Mouse (Mus musculus) kidney, postnatal 4 days (tissue): ENCODE results near the gene Man2a2.

Experiments used
- DNase-seq, 2 experiments: peaks; one replicate each; pipeline ENCODE4 v3.0.0; 2021; ENCODE audit warnings: mixed read lengths in 2 of 2

Man2a2 gene

DNA sequence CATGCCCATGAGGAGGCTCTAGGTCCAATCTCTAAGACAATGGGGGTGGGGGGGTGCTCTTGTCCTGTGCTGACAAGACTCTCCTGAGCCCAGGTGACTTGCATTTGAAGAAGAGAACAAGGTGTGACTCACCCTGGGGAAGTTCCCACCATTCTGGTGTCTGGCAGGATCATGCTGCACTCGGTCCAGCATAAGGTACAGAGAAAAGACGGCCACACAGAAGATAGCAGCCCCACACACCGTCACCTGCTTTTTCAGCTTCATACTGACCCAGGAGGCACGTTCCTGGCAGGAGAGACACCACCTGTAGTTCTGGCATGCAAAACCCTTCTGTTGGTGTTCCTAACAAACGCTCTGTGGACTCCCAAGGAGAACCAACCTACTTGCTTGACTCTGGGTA is 1.7 kb downstream of the Man2a2 start:
- DNase-seq = no peak

DNA sequence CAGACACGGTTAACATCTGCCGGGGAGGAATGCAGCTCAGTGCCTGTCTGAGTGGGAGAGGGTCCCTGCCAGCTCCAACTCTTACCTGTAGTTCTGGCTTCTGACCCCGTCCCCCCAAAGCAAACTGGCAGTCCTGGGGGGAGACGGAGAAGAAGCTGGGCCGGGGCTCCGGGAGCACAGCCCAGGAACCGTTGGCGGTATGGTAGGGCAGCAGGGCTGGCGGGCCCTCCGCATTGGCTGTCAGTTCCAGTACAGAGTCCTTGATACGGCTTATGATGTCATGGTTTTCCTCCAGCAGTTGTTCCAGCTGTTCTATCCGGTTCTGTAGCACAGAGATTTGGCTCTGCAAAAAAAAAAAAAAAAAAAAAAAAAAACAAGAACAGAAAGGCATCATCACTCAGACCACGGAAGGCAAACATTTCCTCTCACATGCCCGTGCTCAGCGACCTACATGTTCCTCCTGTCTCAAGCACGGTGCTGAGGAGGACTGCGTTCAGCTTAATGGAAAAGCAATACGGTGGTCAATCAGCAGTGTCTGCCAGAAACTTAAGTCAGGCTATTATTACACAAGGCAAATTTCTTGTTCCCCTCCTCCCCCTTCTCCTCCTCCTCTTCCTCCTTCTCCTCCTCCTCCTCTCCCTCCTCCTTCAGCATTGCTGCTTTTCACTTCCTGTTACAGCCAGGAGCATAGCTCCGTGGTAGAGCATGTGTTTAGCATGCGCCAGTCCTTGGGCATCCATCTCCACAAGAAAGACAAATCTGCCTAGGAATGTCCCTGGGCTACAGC is 2.3 kb downstream of the Man2a2 start:
- DNase-seq = no peak

DNA sequence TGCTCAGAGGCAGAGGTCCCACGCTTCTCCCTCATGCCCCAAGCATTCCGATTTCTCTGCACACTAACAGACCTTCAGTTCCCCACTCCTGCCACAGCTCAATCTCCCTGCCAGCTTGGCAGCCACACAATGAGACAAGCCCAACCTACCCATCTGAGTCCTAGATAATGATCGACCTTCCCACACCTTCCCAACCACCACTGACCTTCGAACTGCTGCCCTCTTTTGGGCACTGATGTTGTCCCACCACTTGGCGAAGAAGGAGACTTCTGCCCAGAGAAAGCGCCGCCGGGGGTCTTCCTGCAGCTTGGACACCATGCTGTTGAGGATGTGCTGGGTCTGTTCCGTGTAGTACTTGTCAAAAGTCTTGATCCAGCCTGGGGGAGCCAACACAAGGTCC is 3.2 kb downstream of the Man2a2 start:
- DNase-seq = no peak

DNA sequence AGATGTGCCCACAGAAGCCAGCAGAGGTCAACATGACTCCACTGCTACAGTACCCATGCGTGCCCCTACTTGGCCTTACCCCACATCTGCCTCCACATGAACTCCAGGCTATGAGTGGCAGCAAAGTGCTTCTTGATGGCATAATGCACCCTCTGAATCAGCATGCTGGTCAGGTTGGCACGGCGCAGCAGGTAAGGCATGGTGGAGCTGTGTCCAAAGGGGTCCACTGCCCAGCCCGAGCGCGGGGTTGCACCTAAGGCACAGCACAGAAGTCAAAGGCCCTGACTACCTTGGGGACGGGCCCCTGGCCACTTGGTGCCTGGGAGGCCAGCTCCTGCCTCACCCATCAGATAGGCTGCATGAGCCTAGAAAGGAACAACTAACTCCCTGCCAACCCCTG is 3.9 kb downstream of the Man2a2 start:
- DNase-seq = no peak

DNA sequence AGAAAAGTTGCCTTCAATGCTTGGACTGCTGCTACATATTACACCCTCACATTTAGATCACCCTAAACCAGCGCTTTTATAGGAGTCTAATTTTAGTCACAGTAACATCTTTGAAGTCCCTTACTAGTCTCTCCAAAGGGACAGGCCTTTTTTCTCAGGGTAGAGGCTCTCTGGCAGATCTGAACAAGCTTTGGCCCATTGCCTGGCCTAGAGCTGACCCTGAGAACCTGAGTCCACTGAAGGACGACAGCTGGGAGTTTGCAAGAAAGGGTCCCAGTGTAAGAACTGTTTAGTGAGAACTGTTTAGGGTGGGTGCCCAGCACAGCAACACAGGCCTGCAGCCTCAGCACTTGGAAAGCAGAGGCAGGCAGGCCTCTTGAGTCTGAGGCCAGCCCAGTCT is 5.4 kb downstream of the Man2a2 start:
- DNase-seq = peak; percentile 78 to 83

DNA sequence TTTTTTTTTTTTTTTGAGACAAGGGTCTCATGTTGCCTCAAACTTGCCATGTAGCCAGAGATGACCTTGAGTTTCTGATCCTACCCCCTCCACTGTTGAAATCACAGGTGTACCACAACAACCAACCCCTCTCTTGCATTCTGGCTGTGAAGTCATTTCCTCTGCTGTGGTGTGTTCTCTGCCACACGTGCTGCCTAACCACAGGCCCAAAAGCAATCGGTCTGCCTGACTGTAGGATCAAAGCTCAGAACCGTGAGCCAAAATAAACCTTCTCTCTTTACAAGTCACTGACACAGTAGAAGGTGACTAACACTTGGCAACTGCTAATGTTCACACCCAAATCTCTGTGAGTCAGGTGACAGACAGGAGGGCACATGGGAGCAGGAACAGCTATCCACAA is 10.7 kb downstream of the Man2a2 start:
- DNase-seq = no peak

DNA sequence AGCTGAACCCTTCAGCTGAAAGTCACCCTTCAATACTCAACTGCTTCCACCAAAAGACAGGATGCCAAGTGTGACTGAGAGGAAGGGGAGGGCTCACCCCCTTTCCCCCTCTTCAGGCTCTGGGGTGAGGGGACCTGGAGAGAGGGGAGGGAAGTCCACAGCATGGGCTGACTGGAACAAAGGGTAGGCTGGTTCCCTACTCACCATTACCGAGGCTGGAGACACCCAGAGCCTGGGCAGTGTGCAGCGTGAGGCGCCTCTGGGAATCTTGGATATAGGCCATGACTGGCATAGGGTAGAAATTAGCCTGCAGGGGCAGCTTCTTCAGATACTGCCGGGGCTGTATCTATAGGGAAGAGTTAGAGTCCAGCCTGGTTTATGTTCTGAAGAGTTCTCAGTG is 13.1 kb downstream of the Man2a2 start:
- no peak for DNase-seq

DNA sequence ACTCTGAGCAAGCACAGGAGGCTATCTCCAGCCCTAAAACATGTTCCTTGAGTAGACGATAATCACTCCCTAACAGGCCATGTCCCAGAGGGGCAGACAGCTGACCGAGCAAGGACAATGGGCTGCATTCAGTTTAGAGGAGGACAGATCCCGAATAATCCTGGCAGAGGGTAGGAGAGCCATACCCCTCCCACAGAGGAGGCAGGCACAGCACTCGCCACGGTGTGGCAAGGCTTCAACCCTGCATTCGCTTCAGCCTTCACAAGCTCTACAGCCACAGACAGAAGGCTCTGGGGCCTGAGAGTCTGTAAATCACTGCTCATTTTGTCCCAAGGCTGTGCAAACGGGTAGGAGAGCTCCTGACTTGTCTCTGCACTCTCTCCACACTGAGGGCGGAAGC is 14.0 kb downstream of the Man2a2 start:
- DNase-seq = no peak

DNA sequence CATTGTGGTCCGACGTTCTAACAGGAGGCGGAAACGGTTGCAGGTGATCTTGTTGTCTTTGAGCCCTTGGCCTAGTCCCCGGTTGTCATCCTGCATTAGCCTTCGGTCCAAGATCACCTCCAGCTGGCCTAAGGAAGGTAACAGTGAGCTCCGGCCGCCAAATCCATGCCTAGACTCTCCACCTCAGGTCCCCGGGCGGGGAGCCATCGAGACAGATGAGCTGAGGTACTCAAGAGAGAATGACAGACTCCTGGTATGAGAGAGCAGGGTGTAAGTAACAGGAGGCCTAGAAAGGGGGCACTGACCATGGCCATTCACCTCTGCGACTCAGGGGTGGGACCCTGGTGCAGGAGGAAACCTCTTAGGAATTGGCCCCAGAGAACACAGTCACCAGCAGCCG is 14.8 kb downstream of the Man2a2 start:
- DNase-seq = no peak

DNA sequence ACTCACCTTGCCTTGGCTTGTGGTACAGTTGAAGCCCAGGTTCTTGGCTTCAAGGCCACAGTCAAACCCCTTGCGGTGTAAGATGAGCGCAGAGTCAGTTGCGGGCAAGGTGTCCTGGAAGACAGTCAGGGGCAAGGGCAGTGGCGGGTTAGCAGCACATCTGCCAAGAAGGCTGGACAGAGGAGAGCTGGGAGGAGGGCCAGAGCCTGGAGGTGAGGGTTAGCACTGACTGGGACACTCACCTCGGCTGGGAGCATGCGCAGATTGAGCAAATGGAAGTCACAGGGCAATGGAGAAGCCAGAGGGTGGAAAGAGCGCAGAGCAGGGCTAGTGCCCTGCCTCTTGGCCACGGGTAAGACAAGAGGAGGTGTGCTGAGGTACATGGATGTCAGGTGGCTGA is 18.3 kb downstream of the Man2a2 start:
- DNase-seq = no peak

DNA sequence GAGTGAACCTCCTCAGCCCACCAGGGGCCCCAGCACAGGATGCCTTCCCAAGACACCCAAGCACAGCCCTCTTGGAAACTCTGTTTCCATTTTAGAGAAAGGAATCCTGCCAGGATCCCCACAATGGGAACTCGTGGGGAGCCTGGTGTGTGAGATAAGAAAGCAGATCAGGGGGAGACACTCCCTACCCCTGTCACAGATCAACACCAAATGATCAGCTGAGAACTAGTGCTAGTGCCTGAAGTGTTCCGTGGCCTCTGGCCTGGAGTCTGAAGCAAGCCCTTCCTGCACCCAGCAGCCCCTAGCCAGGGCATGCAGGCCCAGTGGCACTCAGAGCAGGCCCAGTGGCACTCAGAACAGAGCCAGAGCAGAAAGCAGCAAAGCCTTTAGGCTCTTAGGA is 20.4 kb downstream of the Man2a2 start:
- DNase-seq = no peak

DNA sequence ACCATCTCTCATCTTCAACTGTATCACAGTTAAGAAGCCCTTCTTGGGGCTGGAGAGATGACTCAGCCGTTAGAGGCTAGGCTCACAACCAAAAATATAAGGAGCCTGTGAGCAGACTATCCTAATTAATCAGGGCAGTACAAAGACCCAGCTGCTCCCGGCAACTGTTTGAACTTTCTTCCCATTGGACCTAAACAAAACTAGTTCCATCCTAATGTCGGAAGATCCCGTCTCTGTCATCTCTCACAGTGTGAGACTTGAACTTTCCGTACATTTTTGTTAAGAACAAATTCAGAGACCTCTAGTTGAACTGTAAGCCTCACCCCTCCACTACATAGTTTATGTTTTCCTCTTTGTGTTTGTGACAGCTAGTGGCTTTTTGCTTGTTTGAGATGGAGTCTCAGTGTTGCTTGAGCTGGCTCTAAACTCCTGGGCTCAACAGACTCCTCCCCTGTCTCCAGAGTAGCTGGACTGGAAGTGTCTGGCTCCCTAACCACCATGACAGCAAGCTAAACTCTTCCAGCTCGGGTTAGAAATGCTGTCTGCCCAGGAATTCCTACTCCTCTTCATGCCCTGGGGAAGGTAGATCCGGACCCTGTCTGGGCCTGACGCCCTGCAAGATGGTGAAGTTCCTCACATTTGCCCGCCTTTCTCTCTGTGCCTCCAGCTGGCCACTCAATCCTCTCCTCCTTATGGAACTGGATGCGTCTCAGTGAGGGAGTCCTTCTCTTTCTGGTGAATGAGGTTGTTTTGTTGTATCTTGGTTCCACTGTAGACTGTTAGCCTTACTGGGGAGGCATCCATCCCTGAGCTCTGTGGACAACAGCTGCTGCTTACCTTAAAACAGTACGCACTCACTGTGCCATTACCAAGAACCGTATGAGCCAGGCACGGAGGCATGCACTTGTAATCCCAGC is 23.2 kb downstream of the Man2a2 start:
- DNase-seq = peak in 1 of 2 experiments; percentile 41

DNA sequence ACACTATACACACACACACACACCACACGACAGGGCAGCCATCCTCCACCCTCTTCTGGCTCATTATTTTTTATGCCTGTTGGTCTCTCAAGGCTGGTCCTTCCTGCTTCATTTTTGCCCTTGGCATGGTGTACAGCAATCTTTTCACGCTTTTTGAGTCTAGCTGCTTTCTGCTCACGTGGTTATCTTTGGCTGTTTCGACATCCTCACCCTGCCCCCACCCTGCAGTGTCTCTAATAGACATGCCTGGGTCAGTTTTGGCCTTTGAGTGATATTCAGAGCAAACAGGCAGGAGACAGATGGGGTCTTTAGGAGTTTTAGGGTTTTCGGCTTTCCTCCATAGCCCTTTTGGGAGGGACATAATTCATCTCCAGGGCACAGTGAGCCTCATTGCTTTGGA is 24.3 kb downstream of the Man2a2 start:
- no peak for DNase-seq

DNA sequence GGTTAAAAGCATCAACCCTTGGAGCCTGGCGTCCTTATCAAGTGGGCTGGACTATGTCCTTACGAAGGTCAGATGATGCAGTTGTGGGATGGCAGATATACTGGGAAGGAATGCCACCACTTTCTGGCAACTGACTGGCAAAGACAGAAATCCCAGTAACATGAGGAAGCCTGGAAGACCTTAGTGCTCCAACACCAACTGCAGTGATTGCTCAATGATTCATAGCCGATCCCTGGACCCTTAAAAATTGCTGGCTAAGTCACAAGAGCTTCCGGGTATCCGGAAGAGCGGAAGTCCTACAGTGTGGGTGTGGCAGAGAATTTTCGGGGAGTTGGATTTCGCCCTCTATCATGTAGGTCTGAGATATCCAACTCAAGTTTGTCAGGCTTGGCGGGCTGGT is 25.0 kb downstream of the Man2a2 start:
- no peak for DNase-seq

DNA sequence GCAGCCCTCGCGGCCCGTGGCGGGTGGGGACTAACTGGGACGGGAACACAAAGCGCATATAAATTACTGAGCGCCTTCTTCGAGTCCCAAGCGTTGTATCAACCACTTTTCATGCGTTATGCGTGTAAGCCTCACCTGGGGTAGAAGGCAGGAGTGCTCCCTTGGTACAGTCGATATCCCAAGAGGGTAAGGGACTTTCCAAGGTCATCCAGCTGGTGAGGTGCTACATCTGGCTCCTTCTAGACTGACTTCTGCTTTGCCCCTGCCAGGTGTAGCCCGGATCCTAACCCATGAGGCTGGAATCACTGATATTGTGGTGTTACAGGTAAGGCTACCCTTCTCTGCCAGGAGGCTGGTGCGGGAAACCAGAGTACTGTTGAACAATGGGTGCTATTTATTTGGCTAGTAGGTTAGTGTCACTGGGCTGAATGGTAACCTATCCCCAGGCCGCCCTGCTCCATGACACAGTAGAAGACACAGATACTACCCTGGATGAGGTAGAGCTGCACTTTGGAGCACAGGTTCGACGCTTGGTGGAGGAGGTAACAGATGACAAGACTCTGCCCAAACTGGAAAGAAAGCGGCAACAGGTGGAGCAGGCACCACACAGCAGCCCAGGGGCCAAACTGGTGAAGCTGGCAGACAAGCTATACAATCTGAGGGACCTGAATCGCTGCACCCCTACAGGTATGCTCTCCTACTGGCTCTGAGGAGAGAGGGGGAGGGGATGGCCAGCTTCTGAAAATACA is 27.7 kb downstream of the Man2a2 start:
- no peak for DNase-seq

DNA sequence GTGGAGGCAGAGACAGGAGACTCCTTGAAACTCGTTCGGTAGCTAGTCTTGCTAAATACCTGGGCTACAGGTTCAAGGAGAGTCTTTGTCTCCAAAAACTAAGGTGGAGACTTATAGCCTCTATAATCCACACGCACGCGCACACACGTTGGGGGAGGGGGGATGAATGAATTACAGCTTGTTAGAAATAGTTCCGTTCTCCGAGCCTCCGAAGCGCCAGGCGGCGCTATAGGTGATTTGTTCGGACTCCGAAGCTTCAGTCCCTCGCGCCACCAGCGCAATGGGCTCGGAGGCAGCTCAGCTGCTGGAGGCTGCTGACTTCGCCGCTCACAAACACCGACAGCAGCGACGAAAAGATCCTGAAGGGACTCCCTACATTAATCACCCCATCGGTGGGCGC is 28.3 kb downstream of the Man2a2 start, which contains the start of gene Hddc3:
TSS of gene Hddc3 (plus strand) at position 247 of the 400 bp plus-strand sequence.
- peak; percentile 99 for DNase-seq

DNA sequence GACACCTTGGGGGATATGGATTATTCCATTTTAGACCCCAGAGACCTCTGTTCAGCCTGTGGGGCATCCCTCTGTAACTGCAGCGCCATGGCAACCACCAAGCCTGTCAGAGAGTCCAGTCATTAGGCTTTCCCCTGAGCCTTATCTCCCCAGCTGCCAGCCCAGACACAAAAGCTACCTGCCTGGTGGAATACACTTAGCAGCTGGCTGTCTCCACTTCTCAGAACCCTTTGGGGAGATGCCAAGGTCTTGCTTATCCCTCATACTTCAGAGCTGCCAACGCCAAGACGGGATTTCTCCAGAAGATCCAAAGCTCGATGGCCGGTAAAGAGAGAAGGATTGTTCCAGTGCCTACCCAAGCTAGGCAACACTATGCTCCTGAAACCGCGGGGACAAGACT is 29.4 kb downstream of the Man2a2 start:
- no peak for DNase-seq

DNA sequence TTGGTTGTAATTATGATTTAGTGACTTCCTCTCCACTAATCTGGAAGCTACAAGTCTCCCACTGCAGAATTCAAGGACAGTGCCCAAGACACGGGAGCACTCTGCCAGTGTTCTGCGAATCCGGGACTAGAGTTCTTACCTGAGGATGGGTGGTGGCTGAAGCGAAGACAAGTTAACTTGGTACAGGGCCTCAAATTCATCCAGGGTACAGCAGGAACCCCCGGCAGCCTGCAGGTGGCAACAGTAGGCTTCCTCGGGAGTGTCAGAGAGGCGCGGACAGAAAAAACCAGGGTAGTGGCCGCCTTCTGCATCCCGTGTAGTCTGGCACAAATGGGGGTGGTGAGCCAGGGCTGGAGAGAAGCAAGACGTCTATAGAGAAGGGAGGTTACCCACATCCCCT is 30.4 kb downstream of the Man2a2 start, which contains the start of gene Unc45a:
TSS of gene Unc45a (minus strand) at position 213 of the 400 bp plus-strand sequence.
- DNase-seq = peak; percentile 76 to 88

DNA sequence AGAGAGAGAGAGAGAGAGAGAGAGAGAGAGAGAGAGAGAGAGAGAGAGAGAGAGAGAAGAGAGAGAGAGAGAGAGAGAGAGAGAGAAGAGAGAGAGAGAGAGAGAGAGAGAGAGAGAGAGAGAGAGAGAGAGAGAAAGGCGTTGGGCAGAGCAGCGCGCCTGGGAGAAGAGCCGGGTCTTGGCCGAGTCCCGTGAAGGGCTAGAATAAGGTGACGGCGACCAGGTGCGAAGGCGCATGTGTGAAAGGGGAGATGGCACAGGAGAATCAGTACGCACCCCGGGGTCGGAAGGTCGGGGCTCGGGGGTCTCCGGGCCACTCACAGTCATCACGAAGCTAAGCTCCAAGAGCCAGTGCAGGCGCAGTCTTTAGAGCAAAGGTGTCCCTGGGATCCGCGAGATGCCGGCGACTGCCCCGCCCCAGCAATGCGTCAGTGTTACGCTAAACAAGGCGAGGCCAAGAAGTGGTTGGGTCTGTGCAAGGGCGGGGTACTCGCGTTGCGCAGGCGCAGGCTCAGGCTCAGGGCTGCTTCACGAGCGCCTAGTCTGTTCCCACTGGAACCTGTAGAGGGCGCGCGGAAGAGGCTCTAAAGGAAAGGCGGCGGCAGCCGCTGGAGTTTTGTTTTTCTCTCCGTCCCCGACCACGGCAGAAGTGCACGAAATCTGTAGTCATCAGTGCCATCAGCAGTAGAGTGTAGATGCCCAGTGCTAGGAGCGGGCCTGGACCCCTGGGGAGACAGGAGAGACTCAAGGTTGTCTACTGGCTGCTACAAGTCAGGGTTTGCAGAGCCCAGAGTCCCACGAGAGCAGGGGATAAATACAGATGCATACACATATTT is 31.2 kb downstream of the Man2a2 start:
- peak; percentile 99 for DNase-seq

DNA sequence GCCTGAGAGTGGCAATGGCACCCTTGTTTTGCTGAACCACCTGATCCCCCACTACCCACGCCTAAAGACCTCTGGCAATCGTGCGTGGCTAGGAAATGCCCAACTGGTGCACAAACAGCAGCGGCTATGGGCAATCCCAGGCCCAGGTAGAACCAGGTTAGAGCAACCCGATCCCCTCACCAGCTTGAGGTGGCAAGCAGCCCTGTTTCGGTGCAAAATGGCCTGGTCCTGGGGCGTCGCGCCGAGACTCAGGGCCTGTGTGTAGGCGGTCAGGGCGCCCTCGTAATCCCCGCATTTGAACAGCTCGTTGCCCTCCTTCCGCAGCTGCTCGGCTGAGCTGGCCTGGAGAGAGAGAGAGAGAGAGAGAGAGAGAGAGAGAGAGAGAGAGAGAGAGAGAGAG is 31.8 kb downstream of the Man2a2 start:
- DNase-seq = peak; percentile 43 to 66

DNA sequence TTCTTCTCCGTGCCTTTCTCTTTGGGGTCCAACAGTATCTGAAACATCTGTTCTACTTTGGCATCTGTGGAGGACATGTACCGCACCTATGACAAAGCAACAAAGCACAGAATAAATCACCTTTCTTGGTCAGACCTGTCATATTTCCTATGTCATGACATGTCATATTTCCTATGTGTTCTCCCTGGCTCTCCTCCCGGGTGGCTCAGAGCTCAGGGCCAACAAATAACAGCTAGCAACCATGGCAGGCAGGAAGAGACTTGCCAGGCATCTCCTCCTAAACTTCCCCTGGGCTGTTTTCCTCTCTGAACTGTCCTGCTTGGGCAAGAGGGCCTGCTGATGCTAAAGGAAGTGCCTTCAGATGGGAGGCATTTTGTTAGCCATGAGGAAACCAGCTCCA is 34.2 kb downstream of the Man2a2 start:
- no peak for DNase-seq

DNA sequence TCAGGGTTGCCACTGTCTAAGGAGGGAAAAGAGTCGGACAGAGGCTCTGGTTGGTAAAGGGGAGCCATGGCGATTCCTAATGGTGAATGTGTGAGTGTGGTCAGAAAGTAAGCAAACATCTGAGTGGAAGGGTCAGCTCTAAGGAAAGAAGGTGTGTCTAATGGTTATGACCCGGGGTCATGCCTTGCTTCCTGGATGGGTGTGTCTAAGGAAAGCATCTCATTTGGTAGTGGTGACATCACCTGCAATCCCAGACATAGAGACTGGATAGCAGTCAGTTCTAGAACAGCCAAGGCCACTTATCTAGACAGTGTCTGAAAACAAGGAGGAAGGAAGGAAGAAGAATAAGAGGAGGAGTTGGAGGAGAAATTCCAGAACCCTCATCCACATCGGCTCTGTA is 36.3 kb downstream of the Man2a2 start:
- DNase-seq = no peak
